Mouse (Mus musculus): ENCODE measurements around the gene Wdr38. TPM values are rescaled to one million over a fixed set of nuclear protein-coding genes. Genes with fewer than 3 reads are reported as not detected.
A peak's percentile ranks its signal among the peaks of the same experiment; 100 is the strongest.

The Wdr38 gene
- total RNA-seq, 2 experiments from 2014 or later, result 0.32 to 0.70 TPM

DNA sequence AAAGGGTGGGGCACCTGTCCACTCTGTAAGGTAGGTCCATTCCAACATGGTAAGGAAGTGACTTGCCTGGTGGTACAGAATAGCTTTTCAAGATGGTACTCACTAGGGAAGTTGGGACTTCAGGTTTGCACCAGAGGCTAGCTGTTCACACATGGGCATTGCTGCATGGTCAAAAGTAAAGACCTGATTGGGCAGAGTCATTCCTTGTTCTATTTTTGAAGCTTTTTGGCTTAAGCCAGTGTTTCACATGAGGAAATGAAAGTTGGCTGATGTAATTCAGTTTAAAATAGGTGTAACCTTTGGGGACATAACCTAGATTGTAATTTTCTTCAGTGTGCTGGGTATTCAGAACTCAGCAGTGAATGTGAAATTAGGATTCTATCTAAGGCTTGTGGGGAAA lies 14.0 kb downstream of the Wdr38 start:
- TF ChIP-seq CTCF (IDR thresholded peaks at IDR 0.05), result no peak
- intact Hi-C loops (cut with DNase I), result no loop called here
- no peak for DNase-seq (ENCODE audit: extremely low spot score in 1 of 2, low spot score in 2 of 2)
- H3K4me3 ChIP-seq, result no peak overlapping the region
- H3K27ac ChIP-seq, result no peak overlapping the region

DNA sequence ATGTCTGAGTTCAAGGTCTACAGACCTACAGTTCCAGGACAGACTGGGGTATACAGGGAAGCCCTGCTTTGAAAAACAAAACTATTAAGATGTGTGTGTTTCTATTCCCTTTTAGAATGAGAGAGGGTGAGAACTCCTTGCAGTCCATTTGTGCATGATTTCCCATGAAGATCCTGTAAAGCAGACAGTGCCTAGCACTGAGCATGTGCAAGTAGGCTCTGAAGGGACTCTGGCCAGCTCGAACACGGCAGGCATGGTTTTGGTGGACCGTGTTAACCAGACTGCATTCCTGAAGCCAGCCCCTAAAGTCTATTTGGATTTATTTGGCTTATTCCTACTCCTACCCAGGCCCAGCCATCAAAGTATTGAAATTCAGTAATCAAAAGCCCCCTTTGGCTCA lies 14.7 kb downstream of the Wdr38 start:
- intact Hi-C loops (cut with DNase I), result no loop called here
- DNase-seq (ENCODE audit: extremely low spot score in 1 of 2, low spot score in 2 of 2), result no peak
- Histone ChIP-seq H3K27ac (peak overlapping the region; percentile 19; the same call in 1 of the 2 replicates), H3K4me3 (no peak overlapping the region)
- TF ChIP-seq CTCF (IDR thresholded peaks at IDR 0.05), result no peak

DNA sequence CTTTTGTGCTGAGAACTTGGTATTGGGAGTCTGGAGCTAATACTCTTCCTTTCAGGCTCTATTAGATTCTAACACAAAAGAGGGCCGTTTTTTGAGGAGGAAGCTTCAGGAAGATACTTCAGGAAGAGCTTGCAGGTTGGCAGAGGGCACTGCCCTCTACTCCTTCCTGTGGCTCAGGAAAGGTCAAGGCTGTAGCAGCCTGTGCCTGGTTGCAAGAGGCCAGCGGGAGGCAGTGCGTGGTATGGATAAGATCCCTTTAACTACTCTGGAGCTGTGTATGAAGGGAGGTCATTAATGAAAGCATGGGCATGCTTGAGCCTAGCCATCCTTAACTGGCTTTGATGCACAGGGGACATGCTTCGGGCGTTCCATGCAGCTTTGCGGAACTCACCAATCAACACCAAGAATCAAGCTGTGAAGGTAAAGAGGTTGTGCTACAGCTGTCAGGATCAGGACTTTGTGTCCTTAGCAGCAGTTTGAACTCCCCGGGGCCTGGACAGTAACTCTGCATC lies 15.5 kb downstream of the Wdr38 start:
- intact Hi-C loops (cut with DNase I), result no loop called here
- Histone ChIP-seq H3K4me3 (no peak overlapping the region), H3K27ac (no peak overlapping the region)
- no peak for TF ChIP-seq CTCF (IDR thresholded peaks at IDR 0.05)
- DNase-seq (ENCODE audit: extremely low spot score in 1 of 2, low spot score in 2 of 2), result no peak

DNA sequence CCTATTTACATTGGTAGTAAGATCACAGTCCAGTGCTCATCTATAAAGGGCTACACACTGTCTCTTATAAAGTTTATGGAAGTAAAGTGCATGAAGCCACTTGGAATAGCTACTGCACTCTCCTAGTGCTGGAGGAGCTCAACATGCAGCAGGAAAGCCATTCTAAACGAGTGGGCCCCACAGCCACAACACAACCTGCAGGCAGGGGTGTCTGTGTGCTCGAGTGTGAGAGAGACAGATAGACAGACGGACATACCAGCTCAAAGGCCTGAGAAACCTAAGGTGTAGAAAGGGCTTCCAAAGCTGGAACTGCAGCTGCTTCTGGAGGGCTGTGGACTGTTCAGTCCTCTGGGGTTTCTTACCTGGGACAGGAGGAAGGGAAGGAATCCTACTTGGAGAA lies 19.3 kb downstream of the Wdr38 start:
- intact Hi-C loops (cut with DNase I), result no loop called here
- H3K27ac ChIP-seq, result no peak overlapping the region
- no peak overlapping the region for H3K4me3 ChIP-seq
- no peak for DNase-seq (ENCODE audit: extremely low spot score in 1 of 2, low spot score in 2 of 2)
- TF ChIP-seq CTCF (IDR thresholded peaks at IDR 0.05), result no peak

DNA sequence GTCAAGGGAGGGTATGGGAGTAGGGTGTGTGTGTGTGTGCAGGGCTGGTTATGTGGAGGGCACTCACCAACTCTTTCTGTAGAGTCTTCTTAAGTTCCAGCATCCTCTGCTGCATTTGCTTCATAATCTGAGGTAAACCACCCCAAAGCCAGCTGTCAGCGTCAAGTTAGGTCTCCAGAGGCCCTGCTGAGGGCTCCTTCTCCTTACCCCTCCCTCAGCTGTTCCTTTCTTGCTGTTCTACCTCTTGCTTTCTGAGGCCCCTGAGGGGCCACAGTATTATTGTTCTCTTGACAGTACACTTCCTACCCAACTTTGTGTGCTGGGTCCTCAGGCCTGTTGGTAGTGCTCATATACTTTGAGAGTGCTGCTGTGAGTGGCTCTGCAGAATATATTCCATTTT lies 22.7 kb downstream of the Wdr38 start:
- intact Hi-C loops (cut with DNase I), result no loop called here
- TF ChIP-seq CTCF (IDR thresholded peaks at IDR 0.05), result no peak
- Histone ChIP-seq H3K27ac (no peak overlapping the region), H3K4me3 (no peak overlapping the region)
- DNase-seq (ENCODE audit: extremely low spot score in 1 of 2, low spot score in 2 of 2), result no peak

DNA sequence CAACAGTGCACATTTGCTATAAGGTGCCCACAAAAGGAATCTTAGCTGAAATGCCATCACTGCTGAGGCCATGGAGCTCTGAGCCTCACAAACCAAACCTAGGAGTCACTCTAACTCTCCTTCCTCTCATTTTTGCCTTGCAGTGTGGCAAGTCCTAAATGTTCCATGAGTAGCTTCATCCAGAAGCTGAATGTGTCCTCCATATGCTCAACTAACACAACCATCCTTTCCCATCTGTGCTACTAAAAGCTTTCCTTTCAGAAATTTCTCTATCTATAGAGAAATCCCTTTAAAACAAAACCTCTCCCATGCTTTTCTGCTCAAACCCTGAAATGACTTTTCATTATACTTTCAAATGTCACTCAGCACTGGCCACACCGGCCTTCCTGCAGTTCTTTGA lies 34.3 kb downstream of the Wdr38 start:
- no peak overlapping the region for H3K4me3 ChIP-seq
- intact Hi-C loops (cut with DNase I), result no loop called here
- DNase-seq (ENCODE audit: extremely low spot score in 1 of 2, low spot score in 2 of 2), result no peak
- TF ChIP-seq CTCF (IDR thresholded peaks at IDR 0.05), result no peak
- H3K27ac ChIP-seq, result peak overlapping the region; percentile 25; the same call in 1 of the 2 replicates

DNA sequence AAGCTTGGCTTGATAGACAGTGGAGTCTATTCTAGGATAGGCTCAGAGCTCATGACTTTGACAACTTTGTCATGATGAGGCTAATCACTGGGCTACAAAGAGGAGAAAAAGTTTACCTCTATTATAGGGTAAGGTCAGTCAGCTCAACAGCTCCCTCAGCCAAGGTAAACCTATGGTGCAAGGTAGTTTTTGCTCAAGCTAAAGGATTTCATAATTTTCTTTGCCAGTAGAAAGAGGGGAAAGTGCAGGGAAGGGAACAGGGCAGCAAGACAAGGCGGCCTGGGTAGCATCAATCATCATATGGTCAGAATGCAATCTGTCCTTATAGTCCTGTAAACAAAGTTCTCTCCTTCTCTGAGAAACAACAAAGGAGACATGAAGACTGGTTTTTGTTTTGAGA lies 42.9 kb downstream of the Wdr38 start:
- no peak for TF ChIP-seq CTCF (IDR thresholded peaks at IDR 0.05)
- intact Hi-C loops (cut with DNase I), result no loop called here

DNA sequence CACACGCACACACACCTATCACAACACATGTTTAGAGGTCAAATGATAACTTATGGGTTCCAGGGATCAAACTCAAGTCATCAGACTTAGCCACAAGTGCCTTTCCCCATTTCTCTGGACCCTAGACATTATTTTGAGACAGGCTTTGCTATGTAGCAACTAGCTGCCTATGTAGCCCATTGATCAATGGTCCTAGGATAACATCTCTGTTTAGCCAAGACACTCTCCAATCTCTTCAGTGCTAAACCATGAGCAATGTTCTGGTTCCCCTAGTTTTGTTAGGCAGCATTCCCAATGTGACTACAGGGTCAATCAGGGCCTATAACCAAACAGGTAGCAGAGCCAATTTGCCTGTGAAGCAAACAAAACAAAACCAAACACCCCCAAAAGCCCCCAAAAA lies 51.2 kb downstream of the Wdr38 start:
- intact Hi-C loops (cut with DNase I), result no loop called here
- H3K4me3 ChIP-seq, result no peak overlapping the region
- TF ChIP-seq CTCF (IDR thresholded peaks at IDR 0.05), result no peak
- H3K27ac ChIP-seq, result no peak overlapping the region
- DNase-seq (ENCODE audit: extremely low spot score in 1 of 2, low spot score in 2 of 2), result no peak

More for the DNA sequence above, 42.9 kb downstream of the Wdr38 start:
- no peak for DNase-seq (ENCODE audit: extremely low spot score in 1 of 2, low spot score in 2 of 2)
- Histone ChIP-seq H3K27ac (no peak overlapping the region), H3K4me3 (no peak overlapping the region)

Other genes with a start within 250 kb of the Wdr38 start
- 10 to 100 TPM in 1 of 2 experiments, 1 to 10 TPM in 1; 9.3 to 10.4 TPM for gene Nr6a1, start 69.8 kb upstream of the Wdr38 start, total RNA-seq (2021)
- 1 to 10 TPM; 2.1 to 2.6 TPM for gene Olfml2a, start 65.5 kb upstream of the Wdr38 start, total RNA-seq (2021)
- 100 to 1,000 TPM; 106 to 108 TPM for gene Arpc5l, start 7.9 kb downstream of the Wdr38 start, total RNA-seq (2021)
- gene Rpl35, start 8.1 kb downstream of the Wdr38 start, total RNA-seq (2021), result 100 to 1,000 TPM; 251 to 253 TPM
- gene Golga1, start 68.1 kb downstream of the Wdr38 start, total RNA-seq (2021), result 10 to 100 TPM; 30.3 to 31.1 TPM
- gene Scai, start 193.3 kb downstream of the Wdr38 start, total RNA-seq (2021), result 10 to 100 TPM; 51.1 to 65.4 TPM
- gene Ppp6c, start 229.0 kb downstream of the Wdr38 start, total RNA-seq (2021), result 10 to 100 TPM; 63.2 to 67.5 TPM

Data from left cerebral cortex, adult 2 months (tissue).